Mouse (Mus musculus): ENCODE measurements around the gene Rpn2.

Gene Rpn2

DNA sequence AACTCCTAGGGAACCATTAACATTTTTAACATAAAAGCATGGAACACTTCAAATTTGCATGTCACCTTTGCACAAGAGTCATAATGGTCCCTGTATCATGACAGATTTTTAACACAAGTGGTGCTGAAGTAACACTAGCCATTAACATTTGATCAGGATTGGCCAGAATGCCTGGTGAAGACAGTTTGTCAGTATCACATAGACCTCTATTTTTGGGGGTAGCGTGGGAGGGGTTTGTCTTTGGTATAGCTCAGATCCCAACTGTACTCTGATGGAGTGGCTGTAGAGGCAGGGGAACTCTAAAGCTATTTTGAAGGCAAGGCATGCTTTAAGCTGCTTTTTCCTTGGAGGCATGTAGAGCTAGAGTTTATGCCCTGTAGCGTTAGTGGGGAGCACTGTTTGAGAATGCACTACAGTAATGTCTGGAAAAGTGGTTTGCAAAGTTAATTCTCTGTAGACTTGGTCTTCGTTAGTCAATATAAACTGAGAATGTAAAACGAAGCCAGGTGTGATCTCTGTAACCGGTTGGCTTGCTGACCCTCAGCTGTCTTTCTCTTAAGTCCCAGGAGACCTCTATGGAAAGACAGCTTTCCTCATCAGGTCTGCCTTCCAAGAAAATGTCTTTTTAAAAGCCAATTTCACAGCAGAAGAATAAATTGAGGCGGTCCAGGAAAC lies 32.3 kb downstream of the Rpn2 start:
- DNase-seq (ENCODE audit: extremely low spot score), result no peak

DNA sequence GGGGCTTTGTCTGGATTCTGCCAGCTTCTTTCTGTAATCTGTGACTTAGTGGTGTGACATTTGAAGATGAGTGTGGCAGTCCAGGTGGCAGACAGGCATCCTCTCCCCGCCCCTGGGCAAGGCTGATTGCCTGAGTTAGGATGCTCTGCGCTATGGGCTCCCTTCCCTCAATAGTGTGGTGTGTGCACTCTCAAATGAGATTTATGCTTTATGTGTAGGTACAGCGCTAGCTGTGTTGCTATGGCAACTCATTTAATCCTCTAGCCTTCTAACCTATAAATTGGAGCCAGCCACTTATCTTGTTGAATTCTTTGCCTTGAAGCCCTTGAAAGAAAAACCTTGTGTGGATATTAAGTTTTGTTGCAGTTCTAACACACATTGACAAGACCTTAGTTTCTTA lies 34.9 kb downstream of the Rpn2 start:
- no peak for DNase-seq (ENCODE audit: extremely low spot score)

DNA sequence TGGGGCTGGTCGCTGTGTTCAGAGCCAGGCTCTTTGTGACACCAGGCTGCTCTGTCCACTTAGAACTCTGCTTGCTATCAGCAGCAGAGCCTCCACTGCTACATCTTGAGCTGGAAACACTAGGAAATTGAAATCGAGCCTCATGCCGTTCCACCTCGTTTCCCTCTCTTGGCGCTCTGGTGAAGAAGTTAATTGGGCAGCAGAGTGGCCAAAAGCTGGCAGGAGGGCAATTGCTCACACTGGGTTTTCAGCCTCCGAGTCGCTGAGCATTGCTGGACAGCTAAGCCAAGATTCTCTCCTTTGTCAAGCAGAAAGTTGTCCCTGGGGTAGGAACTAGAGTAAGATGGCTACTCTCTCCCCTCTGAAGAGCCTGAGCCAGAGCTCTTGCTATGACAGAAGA lies 35.5 kb downstream of the Rpn2 start:
- no peak for DNase-seq (ENCODE audit: extremely low spot score)

DNA sequence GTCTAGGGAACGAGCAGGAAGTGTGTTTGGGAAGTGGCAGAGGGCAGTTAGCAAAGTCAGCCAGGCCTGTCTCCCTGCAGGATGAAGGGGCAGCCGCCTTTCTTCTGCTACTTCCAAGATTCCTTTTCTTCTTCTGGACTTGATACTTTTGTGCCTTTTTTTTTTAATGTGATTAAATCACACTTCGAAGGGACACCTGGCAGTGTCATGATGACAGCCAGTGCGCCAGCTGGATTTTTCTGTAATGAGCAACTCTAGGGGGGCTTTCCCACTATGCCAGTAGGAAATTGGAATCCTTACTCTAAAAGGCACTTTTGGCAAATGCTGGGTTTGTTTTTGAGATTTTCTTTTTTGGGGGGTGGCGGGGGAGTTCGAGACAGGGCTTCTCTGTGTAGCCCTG lies 36.7 kb downstream of the Rpn2 start:
- DNase-seq (ENCODE audit: extremely low spot score), result no peak

DNA sequence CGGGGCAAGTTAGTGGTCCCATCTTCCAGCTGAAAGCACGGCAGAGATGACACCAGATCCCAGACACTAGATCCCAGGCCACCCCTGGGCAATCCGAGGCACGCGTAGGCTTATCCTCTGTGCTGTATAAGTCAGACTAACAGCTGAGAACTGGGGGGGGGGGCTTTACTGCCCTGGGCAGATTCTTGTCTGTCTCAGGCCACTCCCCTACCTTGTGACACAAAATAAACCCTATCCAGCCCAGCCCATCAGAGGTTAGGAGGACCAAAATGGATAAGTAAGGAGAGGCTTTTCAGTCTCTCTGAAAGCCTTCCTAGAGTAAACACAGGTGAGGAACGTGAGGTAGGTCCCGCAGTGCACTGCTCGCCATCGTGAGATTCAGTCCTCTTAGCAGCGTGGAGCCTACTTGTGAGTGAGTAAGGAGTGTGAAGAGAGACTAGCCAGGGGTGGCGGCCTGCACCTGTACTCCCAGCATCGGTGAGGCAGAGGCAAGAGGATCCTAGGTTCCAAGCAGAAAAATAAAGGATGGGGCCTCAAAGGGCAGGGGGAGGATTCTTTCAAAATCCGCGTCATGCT lies 37.6 kb downstream of the Rpn2 start:
- DNase-seq (ENCODE audit: extremely low spot score), result no peak

DNA sequence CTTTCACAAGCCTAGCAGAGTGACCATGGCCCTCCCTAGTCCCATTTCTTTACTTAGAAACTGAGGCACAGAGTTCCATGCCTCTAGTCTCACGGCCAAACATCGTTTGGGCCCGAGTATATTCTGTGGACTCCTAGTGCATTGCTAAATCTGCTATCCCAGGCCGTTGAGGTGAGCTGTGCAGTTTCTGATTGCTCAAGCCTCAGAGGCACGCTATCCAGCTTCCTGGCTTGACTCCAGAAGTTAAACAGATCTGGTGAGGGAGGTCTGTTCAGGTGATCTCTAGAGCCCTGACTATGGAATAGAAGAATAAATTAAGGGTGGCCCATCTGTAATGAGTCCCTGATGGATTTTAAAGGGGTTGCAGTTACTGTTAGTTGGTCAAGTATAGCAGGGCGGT lies 38.4 kb downstream of the Rpn2 start:
- no peak for DNase-seq (ENCODE audit: extremely low spot score)

DNA sequence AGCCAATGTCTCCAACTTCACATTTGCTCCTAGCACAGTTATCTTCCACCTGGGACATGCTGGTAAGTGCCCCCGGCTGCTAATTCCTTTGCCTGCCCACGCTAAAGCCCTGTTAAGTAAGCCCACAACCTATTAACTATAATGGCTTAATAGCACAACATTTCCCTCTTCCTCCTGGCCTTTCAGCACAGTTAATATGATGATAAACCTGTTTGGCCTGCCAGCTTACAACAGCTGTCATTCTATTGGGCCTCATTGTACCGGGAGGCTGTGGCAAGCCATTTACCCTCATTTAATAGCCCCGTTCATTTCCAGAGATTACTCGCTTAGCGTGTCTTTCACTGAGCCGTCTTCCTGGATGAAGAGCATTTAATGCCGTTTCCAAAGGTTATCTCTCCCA lies 41.3 kb downstream of the Rpn2 start:
- DNase-seq (ENCODE audit: extremely low spot score), result no peak

DNA sequence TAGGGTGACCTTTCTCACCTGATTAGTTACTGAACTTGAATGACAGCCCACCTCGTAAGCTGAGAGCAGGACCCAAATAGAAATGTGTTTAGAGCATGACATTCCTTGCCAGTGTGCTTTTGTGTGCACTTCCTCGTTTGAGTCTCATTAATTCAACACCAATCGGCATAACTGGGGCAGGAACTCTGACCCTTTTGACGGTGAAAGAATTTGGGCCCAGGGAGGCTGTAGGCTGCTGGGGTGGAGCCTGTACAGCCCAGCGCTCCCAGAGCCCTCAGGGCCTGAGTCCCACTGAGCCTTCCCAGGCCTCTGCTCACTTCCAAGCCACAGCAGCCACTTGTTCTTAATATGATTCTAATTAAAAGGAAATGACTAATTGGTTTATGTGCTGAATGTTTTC lies 42.1 kb downstream of the Rpn2 start:
- no peak for DNase-seq (ENCODE audit: extremely low spot score)

DNA sequence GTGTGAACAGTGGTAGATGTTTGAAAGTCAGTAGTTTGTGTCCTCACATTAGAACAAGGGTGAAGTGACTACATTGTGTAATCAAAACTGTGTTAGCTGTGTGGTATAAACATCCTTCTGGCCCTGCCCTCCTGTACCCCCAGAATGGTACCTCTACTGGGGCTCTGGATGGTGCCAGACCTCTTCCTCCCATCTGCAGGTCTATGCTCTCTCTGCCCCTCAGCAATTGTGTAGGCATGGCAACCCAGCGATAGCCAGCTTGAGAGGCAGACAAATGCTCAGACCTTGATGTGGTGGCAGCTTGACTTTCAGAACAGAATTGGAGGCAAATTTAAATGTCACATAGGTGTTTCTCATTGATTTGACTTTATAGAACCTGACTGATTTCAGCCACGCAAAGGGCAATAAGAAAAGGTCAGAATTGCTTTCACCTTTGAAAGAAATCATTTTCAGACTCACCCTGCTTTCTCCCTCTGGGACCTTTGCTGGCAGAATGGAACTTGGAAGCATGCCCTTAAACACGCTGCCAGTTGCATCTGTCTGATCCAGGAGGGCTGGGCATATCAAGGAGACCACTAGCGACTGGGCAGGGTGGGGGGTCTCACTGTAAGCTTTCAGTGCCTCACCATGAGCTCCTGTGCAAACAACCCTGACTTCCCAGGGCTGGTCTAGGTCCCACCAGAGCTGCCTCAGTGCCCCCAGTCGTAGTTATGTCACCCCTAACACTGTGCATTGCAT lies 43.4 kb downstream of the Rpn2 start:
- no peak for DNase-seq (ENCODE audit: extremely low spot score)

DNA sequence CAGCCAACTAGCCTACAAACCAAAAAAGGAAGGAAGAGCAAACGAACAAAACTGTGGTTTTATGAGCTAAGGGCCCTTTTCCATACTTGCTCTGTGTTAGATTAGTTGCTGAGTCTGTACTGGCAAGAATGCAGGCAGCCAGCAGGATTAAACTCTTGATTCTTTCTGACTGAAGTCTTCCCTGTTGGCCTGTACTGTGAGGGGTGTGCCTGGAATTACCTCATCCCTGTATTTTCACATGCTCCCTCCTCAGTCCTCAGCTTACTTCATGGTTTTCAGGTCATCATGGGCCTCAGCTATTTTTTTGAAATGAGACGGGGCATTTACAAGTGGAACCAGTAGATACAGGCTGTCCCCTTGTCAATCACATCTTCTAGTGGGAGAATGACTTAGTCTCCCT lies 46.4 kb downstream of the Rpn2 start:
- DNase-seq (ENCODE audit: extremely low spot score), result no peak

DNA sequence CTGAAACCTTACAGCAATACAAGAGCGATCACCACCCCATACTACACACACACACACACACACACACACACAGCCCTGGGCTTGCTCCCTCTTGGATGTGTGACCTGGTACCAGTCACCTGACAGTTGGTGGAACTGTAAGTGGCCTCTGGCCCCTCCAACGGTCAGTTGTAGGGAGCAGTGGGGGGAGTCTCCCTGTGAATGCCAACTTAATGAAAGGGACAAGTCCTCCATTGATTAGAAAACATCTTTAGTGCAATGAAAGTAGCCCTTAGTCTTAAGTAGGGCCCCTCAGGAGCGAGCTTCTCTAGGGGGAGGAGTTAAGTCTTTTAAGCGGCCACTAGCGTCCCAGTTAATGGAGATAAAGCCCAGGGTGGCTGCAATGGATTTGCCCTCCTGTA lies 49.3 kb downstream of the Rpn2 start:
- DNase-seq (ENCODE audit: extremely low spot score), result no peak

DNA sequence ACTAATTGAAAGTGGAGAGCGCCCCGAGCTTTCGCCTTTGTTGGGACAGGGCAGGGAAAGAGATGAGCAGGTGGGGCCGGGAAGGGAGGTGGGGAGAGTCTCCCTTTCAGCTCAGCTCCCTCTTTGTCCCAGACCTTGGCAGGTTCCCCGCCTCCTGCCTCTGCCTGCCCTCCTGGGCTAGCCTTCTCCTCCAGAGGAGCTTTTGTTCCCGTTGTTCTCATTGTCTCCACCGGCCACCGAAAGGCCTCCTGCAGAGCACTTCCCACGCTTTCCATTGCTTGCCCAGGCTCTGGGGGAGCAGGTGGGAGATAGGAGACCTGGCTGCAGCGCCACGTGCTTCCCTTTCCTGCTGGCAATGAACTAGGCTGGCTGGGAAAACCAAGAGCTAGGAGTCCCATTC lies 49.8 kb downstream of the Rpn2 start:
- peak; percentile 52 for DNase-seq (ENCODE audit: extremely low spot score)

DNA sequence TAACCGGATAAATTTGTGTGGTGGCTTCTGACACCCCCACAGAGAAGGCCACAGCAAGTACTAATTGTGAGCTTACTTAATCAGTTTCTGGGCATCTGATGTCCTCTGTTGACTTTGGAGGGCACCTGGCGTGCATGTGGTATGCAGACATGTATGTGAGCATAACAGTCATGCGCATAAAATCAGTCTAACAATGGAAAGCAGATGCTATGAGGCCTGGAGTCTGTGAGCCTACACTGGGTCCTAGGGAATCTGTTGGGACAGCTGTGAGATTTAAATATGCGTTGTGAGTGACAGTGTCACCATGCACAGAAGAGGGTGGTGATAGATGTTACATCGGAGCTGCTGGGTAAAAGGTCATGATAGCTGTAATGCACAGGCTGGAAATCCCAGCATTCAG lies 53.2 kb downstream of the Rpn2 start:
- DNase-seq (ENCODE audit: extremely low spot score), result no peak

DNA sequence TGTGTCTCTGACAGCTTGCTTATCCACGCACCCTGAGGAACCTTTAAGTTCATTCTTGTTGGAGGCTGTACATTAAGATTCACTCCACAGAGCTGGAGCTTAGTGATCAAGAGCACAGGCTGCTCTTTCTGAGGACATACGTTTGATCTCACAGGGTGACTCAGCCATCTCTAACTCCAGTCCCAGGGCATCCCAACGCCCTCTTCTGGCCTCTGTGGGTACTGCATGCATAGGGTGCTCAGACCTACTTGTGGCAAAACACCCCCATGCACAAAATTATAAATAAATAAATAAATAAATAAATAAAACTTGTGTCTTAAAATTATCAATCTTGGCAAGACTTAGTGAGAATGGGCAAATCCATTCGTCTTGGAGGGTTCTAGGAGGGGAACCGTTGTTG lies 59.8 kb downstream of the Rpn2 start:
- peak; percentile 76 for DNase-seq (ENCODE audit: extremely low spot score)

DNA sequence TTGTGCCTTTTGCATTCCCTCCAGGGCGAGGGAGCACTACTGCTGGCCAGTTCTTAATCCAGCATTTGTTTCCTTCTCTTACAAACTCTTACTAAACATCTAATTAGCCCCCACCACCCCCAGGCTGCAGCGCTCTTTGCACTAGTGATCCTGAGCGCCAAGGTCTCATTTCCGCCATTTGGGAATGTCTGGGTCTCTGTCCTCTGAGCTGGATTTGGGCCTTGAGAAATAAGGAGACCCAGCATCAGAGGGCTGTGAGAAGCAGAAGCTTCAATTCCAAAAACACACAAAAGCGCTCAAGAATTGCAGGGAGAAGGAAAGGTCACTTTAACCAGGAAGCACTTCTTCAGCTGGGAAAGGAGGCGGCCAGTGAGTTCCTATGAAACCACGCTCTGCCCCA lies 60.7 kb downstream of the Rpn2 start:
- no peak for DNase-seq (ENCODE audit: extremely low spot score)

DNA sequence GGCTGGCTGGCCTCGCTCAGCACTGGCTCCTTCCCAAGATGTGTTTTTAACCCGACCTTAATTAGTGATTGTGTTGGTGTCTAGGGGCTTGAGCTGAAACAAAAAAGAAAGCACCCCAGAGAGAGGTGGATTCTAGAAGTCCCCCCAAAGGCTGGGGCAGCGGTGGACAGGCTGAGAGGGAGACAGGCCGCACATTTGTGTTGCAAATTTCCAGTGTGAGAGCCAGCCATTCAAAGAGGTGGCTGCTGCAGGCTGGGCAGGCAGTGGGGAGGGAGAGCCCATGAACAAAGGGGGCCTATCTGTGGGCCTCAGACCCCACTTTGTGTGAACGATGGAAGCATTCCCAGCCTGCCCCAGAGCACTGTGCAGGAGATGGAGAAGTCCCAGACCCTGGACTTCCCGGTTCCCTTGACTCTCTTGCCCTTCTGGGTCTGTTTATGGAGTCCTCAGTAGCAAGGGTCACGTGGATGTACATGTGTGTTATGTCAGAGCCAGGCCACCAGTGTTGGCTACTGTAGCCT lies 61.5 kb downstream of the Rpn2 start:
- DNase-seq (ENCODE audit: extremely low spot score), result no peak

DNA sequence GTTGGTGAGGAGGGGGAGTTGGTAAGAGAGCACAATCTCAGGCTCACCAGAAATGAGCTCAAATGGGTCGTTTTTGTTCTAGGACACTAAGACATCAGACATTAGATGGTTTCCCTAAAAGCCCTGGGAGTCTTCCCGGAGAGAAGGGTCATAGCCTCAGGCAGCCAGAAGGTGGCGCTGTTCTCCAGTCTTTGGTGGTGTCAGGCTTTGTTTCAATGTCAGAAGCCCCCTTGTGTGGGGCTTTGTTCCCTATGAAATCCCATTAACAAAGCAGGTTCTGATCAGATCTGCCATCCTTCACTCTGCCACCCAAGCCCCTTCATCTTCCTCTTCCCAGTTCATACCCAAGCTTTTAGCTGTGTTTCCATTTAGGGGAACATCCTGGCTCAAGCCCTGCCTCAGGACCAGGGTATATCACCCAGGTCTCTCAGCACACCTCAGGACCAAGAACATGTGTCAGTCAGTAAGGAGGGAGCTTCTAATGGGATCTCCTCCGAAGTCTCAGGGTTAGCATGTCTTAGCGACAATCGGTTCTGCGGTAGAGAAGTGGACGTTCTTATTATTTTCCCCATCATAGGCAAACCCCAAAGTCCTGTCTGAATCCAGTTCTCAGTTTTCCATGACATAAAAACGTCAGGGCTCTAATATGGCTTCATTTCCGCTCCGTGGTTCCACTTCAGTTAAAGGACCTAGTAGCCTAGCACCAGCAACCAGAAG lies 62.9 kb downstream of the Rpn2 start:
- peak; percentile 86 for DNase-seq (ENCODE audit: extremely low spot score)

DNA sequence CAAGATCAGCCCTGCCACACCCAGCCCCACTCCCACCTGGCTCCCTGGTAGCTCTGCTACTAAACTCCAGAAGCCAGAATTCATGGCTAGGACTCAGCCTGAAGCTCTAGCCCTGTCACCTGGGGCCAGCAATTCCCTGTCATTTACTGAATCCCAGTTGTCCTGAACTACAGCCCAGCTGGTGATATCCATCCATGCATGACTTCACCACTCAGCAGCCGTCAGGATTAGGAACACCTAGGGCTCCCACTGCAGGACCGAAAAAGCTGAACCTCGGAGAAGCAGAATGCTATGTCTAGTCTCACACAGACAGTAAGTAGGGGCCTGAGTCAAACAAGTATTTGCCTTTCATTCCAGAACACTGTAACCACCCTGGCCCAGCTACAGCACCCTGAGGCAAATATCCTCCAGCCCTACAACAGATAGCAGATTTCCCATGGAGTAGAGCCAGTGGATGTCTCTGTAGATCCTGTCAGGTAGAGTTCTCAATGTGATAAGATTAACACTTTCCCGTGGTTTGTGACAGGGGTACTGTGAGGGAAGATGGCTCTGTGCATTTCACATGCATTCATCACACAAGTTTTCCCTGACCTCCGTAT lies 63.6 kb downstream of the Rpn2 start:
- DNase-seq (ENCODE audit: extremely low spot score), result no peak

DNA sequence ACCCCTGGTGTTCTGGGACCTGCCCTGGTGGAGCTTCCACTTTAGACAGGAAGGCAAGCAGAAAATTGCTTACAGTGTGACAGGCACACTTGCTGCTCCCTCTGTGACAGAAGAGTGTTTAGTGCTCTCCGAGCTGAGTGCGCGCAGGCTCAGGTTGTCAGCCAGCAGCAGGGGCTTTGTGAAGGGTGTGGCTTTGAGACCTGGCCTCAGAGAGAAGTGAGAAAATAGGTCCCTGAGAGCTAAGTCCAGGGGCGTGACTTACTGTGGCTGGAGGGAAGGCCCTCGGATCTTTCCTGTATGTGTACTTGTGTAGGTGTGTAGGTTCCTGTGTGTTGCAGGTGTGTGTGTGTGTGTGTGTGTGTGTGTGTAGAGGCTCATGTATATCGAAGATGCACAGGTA lies 64.5 kb downstream of the Rpn2 start:
- DNase-seq (ENCODE audit: extremely low spot score), result no peak

DNA sequence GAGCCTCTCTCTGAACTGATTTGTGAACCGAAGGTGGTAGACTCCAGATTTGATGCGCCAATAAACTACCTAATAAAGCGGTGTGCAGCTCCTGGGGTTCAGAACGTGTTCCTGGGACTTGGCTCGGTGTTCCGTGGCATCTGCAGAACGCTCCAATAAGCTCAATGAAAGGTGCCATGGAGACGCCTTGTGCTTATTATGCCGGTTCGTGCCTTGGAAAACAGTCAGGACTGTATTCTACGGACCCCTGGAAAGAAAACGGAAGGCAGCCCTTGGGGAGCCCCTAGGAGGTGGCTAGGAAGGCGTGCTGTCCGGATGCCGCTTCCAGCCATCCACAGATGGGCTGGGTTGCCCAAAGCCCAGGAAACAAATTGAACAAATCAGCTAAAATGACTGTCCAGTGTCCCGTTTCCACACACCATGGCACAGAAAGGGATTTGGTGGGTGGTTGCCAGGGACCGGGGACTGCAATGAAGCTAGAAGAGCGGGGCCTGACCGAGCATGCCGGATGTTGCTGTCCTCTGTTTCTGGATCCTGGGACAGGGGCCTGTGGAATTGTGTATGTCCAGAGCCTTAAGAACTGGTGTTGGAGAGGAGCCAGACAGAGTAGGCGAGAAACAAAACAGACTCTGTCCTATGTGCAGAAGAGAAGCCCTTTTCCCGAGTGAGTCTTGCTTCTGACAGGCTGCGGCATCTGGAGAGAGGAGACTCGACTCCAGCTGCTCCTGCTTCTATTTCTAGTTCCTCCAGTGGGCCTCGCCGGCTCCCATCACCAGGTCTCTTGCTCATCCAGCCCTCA lies 68.7 kb downstream of the Rpn2 start, which contains the start of gene Ghrh:
Ghrh (minus strand) TSS at position 146 of the 799 bp plus-strand sequence.
- no peak for DNase-seq (ENCODE audit: extremely low spot score)

DNA sequence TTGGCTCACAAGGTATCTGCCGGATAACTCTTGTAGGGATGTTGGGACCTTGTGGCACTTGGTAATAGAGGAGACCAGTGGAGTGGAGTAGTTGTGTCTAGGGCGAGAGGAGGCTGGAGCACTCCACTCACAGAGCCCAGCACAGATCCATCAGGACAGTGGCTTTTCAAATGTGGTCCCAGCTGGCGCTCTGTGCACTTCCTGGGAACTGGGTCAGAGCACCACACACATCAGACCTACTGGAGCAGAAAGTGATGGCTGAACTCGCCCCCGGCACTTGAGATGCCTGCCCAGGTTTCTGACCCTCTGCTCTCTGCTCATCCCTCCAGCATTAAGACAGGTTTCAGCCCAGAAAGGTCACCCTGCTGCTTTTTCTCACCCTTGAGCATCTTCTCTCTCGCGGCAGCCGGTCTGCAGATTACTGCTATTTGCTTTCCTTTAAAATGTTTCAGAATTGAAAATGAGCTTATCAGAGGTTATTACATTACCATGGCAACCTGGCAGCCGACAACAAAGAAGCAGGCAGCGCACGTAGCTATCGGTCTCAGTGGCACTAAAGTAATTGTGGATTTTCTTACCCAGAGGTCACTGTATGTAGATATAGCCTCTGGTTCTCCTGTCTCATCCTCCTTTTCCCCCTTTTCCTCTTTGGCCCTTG lies 70.4 kb downstream of the Rpn2 start:
- DNase-seq (ENCODE audit: extremely low spot score), result no peak

Measured in embryo, embryonic 9.5 days (tissue).